Mouse (Mus musculus) liver, embryonic 14.5 days (tissue): Measurements from ENCODE around the gene Chd6. TPM values are rescaled to one million over a fixed set of nuclear protein-coding genes. Genes with fewer than 3 reads are reported as not detected.

ENCODE experiments used
- ATAC-seq: fragments of 200-750 bp; cut with Nextera tagmentation; 2 replicates; pipeline ENCODE4 v1.8.0; 2017; ENCODE audit warnings: moderate number of reproducible peaks, mild to moderate bottlenecking, moderate library complexity; ENCODE audit not compliant: insufficient read depth
- DNase-seq, 3 experiments: peaks; one replicate each; pipeline ENCODE4 v3.0.0-alpha.2; 2012 to 2013; ENCODE audit warnings: low read depth in 3 of 3, low spot score in 3 of 3
- H3K27ac ChIP-seq: fragments of 300-500 bp; sonication (generic); 2 replicates; pipeline ENCODE4 v1.5.1; 2014; ENCODE audit warnings: moderate library complexity, mild to moderate bottlenecking, control low read depth, inconsistent platforms
- H3K27me3 ChIP-seq: fragments of 300-500 bp; sonication (generic); 2 replicates; pipeline ENCODE4 v1.6.1; 2014; ENCODE audit warnings: mild to moderate bottlenecking, low read length, moderate library complexity; ENCODE audit not compliant: control insufficient read depth, insufficient read depth
- H3K36me3 ChIP-seq: fragments of 300-500 bp; sonication (generic); replicated peaks from 2 replicates; pipeline ENCODE4 v1.6.1; 2014; ENCODE audit warnings: low read depth; ENCODE audit not compliant: control insufficient read depth, insufficient read depth
- H3K4me1 ChIP-seq, 2 experiments: fragments of 200-500 bp in 1 of 2; fragments of 300-500 bp in 1 of 2; sonication (generic) in 1 of 2; replicated peaks; 2 replicates each; pipeline ENCODE4 v1.6.1; 2012 to 2014; ENCODE audit warnings: antibody characterized with exemption in 1 of 2, inconsistent platforms in 1 of 2, low read length in 1 of 2; ENCODE audit not compliant: control insufficient read depth in 2 of 2, insufficient read depth in 2 of 2
- H3K4me2 ChIP-seq: fragments of 300-500 bp; sonication (generic); 2 replicates; pipeline ENCODE4 v1.6.1; 2014; ENCODE audit warnings: low read depth, mild to moderate bottlenecking, control low read depth, moderate library complexity
- H3K4me3 ChIP-seq, 2 experiments: fragments of 200-500 bp in 1 of 2; fragments of 300-500 bp in 1 of 2; sonication (generic) in 1 of 2; 2 replicates each; pipeline ENCODE4 v1.5.1; 2012 to 2014; ENCODE audit warnings: low read depth in 2 of 2, low read length in 2 of 2, mild to moderate bottlenecking in 2 of 2, control low read depth in 1 of 2, inconsistent platforms in 1 of 2, moderate library complexity in 1 of 2; ENCODE audit not compliant: insufficient read depth in 1 of 2
- H3K9ac ChIP-seq: fragments of 300-500 bp; sonication (generic); replicated peaks from 2 replicates; pipeline ENCODE4 v1.6.1; 2014; ENCODE audit warnings: mild to moderate bottlenecking, control low read depth, moderate library complexity
- H3K9me3 ChIP-seq: fragments of 300-500 bp; sonication (generic); 2 replicates; pipeline ENCODE4 v1.6.1; 2016; ENCODE audit warnings: low read length, mixed read lengths; ENCODE audit not compliant: control insufficient read depth
- CTCF ChIP-seq: IDR thresholded peaks from 2 replicates; pipeline ENCODE4 v1.5.1; 2016; ENCODE audit warnings: antibody characterized with exemption, low read depth, control low read depth
- EP300 ChIP-seq: IDR thresholded peaks from 2 replicates; pipeline ENCODE4 v1.6.1; 2016; ENCODE audit warnings: antibody characterized with exemption, low read depth
- WGBS: fragments of 180-500 bp; shearing (Covaris S2); extraction: QIAGEN DNeasy Blood & Tissue Kit; methylation state at CpG from one replicate; pipeline ENCODE4 v1.1.7; 2014; ENCODE audit not compliant: insufficient replicate concordance; 5-methylcytosine and 5-hydroxymethylcytosine counted together
- polyA plus RNA-seq, 2 experiments: library from polyadenylated mRNA; depleted of rRNA in 1 of 2; stranded (reverse) in 1 of 2; unstranded in 1 of 2; fragments of >200 nt; fragmentation: Nextera tagmentation in 1 of 2; extraction: Ambion mirVana in 1 of 2; gene quantifications; 2 replicates each; pipeline versions ENCODE4 v1.2.1 to v1.2.3; 2012 to 2014

Chd6 gene
- polyA plus RNA-seq, 2 experiments, result 3.1 to 3.6 TPM

- Histone ChIP-seq H3K9me3 (no peaks in the 10 kb centered on the region), H3K4me2 (no peak overlapping the region), H3K36me3 (no peaks in the 10 kb centered on the region), H3K4me3 (no peak overlapping the region), H3K9ac (no peak overlapping the region), H3K27me3 (peaks cover 28% of the 10 kb centered on the region), H3K27ac (no peak overlapping the region), H3K4me1 (no peaks in the 10 kb centered on the region)
- 61% methylated on average over 9 of the region's 9 CpGs for WGBS
- ATAC-seq, result no peak
- TF ChIP-seq EP300 (no peak), CTCF (no peak)
- DNase-seq, result no peak
Observed at GRCm38 (mm10) chr2:160914656-160915055, 194.2 kb downstream of the Chd6 start.

- H3K9ac ChIP-seq, result no peak within 1 kb of the TSS
- DNase-seq (no peak), ATAC-seq (no peak)
- H3K4me3 ChIP-seq, result peak within 1 kb of the TSS in 1 of 2 experiments; percentile 33; a peak in 1 of 4 replicates
- H3K36me3 ChIP-seq, result no peaks in the 10 kb centered on the region
- peak within 1 kb of the TSS; percentile 41 for H3K4me2 ChIP-seq
- 3% methylated on average over 46 of the region's 46 CpGs for WGBS
- H3K9me3 ChIP-seq, result no peaks in the 10 kb centered on the region
- H3K27me3 ChIP-seq, result peaks cover 28% of the 10 kb centered on the region
- TF ChIP-seq CTCF, result no peak
- no peak for TF ChIP-seq EP300
- no peaks in the 10 kb centered on the region for H3K4me1 ChIP-seq
- no peak within 1 kb of the TSS for H3K27ac ChIP-seq
Observed at GRCm38 (mm10) chr2:160912231-160912671, 196.6 kb downstream of the Chd6 start, which contains the start of gene Emilin3. Gene Emilin3 (minus strand): TSS chr2:160912328.

- DNase-seq, result no peak
- no peaks in the 10 kb centered on the region for H3K36me3 ChIP-seq
- H3K9me3 ChIP-seq, result no peaks in the 10 kb centered on the region
- no peaks in the 10 kb centered on the region for H3K4me1 ChIP-seq
- peak overlapping the region; percentile 41 for H3K4me2 ChIP-seq
- TF ChIP-seq CTCF (no peak), EP300 (no peak)
- WGBS, result 2% methylated on average over 62 of the region's 64 CpGs
- no peak for ATAC-seq
- peaks cover 28% of the 10 kb centered on the region for H3K27me3 ChIP-seq
- H3K27ac ChIP-seq, result no peak overlapping the region
- H3K9ac ChIP-seq, result no peak overlapping the region
- peak overlapping the region in 1 of 2 experiments; percentile 33; a peak in 1 of 4 replicates for H3K4me3 ChIP-seq
Observed at GRCm38 (mm10) chr2:160911558-160912201, 197.2 kb downstream of the Chd6 start.

- no peak for ATAC-seq
- H3K4me2 ChIP-seq, result no peak overlapping the region
- H3K27ac ChIP-seq, result no peak overlapping the region
- no peaks in the 10 kb centered on the region for H3K36me3 ChIP-seq
- TF ChIP-seq CTCF, result no peak
- TF ChIP-seq EP300, result no peak
- H3K9ac ChIP-seq, result no peak overlapping the region
- no peak for DNase-seq
- 61% methylated on average over 5 of the region's 5 CpGs for WGBS
- no peaks in the 10 kb centered on the region for H3K4me1 ChIP-seq
- no peak overlapping the region for H3K4me3 ChIP-seq
- peaks cover 28% of the 10 kb centered on the region for H3K27me3 ChIP-seq
- H3K9me3 ChIP-seq, result no peaks in the 10 kb centered on the region
Observed at GRCm38 (mm10) chr2:160910633-160911032, 198.2 kb downstream of the Chd6 start.

- no peaks in the 10 kb centered on the region for H3K36me3 ChIP-seq
- ATAC-seq (no peak), DNase-seq (no peak)
- no peak overlapping the region for H3K4me2 ChIP-seq
- H3K4me3 ChIP-seq, result no peak overlapping the region
- no peak overlapping the region for H3K9ac ChIP-seq
- no peak for TF ChIP-seq CTCF
- TF ChIP-seq EP300, result no peak
- WGBS, result 51% methylated on average over 18 of the region's 18 CpGs
- no peaks in the 10 kb centered on the region for H3K9me3 ChIP-seq
- peaks cover 28% of the 10 kb centered on the region for H3K27me3 ChIP-seq
- H3K27ac ChIP-seq, result no peak overlapping the region
- H3K4me1 ChIP-seq, result no peaks in the 10 kb centered on the region
Observed at GRCm38 (mm10) chr2:160908607-160909006, 200.3 kb downstream of the Chd6 start.
